Mouse (Mus musculus): ENCODE measurements around the gene Tmem132a.
A peak's percentile ranks its signal among the peaks of the same experiment; 100 is the strongest.

Gene Tmem132a

DNA sequence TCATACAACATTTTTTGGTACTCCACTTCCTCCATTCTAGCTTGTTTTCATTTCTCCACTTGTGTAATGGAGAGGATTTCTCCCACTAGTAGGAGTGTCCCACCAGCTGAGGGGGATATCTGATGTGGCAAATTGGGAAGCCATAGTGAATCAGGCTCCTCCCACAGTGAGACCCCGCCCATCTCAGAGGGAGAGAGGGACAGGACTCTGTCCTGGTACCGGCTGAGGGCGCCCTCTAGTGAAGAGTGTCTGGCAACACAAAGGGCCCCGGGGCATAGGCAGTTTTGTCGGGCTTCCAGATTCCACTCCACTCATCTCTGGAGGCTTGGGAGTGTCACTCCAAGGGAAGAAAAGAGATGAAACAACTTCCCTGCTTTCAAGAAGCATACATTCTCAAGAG lies 38.3 kb downstream of the Tmem132a start:
- peak; percentile 50 to 81 for DNase-seq

DNA sequence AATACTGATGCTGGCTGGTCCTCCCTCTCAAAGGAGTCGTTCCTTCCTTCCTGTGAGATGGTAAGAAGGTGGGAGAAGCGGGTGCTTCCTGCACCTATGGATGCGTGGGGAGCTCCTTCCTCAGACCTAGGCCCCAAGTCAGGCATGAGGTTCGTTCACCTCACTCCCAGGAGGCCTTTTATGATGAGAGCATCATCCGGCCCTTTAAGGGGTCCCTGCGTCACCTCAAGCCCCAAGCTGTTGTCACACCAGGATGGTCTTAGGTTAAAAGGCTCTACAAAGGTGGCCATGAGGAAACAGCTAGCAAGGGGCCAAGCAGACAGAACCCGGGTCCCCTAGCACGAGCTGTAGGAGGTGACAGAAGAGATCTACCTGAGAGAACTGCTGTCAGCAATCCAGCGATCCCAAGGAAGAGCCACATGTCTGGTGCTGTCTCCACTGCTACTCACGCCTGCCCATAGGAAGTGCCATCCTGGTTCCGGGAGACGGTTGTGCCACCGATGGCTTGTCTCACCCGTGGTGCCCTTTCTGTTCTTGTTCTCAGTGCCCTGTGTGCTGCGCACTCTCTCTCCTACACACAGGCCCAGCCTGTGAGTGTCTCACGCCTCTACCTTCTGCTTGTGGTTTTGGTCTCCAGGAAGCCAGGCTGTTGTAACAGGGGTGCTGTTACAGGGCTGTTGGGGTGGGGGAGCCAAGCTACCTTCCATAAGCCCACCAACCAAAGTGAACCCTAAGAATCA lies 40.1 kb downstream of the Tmem132a start, which contains the start of gene Cd6:
TSS of gene Cd6 (minus strand) at position 623 of the 740 bp plus-strand sequence.
- no peak for DNase-seq

DNA sequence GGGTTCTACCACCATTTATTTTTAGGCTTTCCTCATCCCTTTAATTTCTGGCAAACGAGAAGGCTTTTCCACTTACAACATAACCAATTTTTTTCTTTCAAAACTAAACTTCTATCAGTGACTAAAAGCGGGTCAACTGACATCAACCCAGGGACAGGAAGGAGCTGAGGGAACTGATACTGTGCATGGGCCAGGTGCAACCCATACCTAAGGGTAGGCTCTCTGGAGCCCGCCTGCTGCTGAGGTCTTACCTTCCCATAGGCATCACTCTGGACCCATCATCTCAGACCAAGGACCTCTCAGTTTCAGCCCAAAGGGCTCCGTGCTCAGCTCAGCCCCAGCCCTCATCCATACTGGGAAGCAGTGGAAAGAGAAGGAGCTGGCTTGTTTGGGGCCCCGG lies 41.4 kb downstream of the Tmem132a start:
- DNase-seq: no peak

DNA sequence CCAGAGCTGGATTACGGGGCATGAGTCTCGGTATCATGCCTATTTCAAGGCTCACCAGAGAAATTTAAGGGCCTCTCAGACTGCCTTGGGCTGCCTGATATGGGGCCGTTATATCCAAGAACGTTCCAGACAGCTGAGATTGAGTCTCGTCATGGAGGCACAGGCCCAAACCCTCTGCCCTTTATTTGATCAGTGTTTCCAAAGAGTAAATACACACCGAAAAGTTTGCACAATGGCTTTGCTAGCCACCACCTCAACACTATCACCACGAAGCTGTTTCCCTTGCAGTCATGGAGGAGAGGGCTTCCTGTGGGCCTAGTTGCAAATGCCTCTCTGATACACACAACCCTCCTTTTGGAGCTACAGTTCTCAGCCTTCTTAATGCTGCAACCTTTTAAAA lies 45.7 kb downstream of the Tmem132a start:
- DNase-seq: no peak

DNA sequence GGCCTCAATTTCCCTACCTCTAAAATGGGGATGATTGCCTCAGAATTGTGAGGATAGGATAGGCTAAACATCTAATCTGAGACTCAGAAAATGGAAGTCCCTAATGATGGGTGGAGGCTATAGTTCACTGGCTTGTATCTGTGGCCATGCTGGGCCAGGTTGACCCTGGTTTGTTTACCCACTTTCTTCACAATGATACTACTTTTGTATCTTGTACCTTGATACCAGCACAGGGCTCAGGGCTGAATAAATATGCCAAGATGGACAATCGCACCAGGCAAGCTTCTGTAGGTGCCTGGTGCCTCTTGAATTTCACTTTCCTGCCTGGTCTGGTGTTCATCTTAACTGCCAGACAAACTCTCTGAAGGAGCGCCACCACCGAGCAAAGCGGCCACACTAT lies 47.2 kb downstream of the Tmem132a start:
- no peak for DNase-seq

DNA sequence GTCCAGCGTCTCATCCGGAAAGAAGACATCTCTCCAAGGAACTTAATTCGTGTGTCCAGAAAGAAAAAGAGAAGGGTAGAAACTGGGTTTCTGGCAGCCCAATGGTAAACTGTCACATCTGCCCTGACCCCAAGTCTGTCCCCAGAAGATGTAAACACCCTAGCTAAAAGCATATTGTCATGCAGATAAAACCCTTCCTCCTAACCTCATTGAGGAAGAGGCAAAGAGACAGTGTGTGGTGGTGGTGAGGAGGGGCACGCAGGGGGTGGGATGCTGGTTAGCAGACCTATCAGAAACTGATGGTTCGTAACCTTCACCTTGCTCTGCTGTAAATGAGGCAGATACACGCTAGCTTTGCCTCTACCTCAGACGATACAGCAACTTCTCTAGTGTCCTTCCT lies 48.4 kb downstream of the Tmem132a start:
- no peak for DNase-seq

DNA sequence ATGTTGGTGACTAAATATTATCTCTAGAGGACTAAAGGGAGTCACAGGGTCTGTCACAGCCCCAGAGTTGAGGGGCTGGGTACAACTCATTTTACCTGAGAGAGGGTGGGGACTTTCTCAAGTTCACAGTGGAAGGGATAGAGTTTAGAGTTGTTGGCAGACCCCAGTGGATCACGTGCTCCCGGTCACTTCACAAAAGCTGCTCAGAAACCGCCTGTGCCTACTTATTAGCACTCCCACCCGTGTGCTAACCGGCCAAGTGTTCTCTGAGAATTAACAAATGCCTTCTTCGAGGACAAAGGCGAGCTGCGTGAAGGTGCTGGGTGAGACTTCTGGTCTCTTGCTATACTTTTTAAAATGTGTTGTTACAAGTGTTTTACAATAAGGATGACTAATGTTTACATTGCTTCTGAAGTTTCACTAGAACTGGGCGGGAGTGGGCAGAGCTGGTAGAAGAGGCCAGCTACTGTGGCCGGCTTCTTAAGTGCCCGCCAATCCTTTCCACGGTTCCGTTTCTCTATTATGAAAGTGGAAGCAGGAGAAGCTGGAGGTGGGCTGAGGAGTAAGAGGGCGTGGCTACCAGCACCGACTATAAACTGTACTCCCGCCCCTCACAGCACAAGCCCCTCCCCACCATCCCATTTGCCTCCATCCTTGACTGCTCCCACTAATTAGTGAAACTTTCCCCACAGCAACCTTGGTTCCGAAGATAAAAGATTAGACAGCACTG lies 51.4 kb downstream of the Tmem132a start:
- peak; percentile 29 to 39 for DNase-seq

DNA sequence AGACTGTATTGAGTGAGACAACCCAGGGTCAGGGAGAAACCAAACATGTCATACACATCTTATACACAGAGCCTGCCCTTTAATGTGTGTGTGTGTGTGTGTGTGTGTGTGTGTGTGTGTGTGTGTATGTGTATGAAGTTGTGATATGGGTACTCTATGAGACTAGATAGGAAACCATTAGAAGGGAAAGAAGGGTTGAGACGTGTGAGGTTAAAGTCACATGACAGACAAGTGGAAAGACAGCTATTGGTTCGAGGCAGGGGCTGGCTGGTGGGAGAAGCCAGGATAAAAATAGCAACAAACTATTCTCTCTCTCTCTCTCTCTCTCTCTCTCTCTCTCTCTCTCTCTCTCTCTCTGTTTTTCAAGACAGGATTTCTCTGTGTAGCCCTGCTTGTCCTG lies 53.3 kb downstream of the Tmem132a start:
- no peak for DNase-seq

DNA sequence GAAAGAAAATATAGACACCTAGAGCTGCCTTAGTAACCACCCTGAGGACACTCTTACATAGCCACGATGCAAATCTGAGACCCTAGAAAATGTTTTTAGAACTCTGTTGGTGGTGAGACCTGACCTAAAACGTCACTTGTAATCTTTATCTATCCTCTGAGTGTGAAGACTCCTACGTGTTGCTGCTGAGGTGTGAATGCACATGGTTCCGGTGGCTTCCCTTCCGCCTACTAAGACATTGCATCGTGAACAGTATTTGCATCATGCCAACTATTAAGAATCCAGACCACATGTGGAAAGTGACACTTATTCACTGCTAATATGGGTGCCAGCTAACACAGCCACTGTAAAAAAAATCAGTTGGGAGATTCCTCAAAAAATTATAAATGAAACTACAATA lies 53.9 kb downstream of the Tmem132a start:
- DNase-seq: no peak

DNA sequence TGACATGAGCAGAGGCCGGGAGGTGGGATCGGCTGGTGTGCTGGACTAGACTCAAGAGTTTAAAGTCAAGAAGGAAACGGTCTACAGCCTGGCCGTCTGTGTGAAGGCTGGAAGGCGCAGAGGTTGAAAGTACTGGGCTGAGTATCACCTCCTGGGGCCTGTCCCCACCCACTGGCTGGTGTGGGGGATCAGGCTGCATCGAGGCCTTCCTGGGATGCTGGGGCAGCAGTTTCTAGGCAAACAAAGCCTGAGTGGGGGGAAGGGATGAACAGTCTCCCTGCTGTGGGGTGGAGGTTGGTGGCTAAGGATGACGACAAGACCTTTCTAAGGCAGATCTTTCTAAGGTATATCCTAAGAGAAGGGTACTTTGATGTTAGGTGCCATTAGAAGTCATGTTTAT lies 55.8 kb downstream of the Tmem132a start:
- no peak for DNase-seq

DNA sequence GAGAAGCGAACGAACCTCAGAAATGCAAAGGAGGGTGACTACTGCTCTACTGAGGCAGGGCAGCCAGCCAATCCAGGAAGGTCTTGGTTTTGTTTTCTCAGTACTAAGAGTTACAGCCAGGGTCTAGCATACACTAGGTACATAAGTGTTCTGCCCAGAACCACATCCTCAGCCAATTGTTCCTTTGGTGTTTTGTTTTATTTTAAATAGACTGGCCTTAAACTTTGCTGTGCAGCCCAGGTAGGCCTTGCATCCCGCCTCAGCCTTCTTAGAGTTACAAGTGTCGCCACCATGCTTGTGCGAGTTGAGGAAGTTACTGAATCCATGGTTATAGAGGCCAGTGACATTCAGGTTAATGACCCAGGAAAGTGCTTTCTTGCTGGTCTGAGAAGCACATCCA lies 56.7 kb downstream of the Tmem132a start:
- DNase-seq: no peak

DNA sequence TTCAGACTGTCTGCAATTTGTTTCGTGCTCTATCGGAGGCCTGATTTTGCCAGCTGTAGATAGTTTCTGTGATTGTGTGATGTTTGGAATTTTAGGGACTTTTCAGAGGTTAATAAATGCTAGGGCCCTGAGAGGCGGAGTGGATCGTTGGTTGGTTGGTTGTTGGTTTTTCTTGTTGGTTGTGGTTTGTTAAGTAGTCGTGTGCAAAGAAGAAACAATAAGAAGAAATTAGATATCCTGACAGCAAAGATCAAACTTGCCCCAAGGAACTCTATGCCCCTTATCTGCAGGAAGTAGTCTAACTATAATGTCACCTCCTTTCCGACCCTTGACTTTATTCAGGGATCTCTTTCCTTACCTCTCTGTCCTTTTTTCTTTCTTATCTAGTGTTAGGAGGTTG lies 58.3 kb downstream of the Tmem132a start:
- no peak for DNase-seq

DNA sequence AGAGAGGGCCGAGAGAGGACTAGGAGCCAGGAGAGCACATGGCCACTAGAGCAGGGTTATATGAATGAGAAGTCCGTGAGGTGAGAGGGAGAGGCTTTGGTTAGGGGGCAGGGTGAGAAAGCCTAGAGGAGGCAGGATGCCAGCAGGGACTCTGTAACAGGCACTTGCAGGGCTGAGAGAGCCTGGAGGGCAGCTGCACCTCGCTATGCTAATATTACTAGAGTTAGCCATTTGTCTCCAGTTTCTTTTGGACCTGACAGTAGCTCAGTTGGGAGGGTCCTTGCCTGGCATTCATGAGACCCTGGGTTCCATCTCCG lies 59.6 kb downstream of the Tmem132a start:
- DNase-seq: no peak

DNA sequence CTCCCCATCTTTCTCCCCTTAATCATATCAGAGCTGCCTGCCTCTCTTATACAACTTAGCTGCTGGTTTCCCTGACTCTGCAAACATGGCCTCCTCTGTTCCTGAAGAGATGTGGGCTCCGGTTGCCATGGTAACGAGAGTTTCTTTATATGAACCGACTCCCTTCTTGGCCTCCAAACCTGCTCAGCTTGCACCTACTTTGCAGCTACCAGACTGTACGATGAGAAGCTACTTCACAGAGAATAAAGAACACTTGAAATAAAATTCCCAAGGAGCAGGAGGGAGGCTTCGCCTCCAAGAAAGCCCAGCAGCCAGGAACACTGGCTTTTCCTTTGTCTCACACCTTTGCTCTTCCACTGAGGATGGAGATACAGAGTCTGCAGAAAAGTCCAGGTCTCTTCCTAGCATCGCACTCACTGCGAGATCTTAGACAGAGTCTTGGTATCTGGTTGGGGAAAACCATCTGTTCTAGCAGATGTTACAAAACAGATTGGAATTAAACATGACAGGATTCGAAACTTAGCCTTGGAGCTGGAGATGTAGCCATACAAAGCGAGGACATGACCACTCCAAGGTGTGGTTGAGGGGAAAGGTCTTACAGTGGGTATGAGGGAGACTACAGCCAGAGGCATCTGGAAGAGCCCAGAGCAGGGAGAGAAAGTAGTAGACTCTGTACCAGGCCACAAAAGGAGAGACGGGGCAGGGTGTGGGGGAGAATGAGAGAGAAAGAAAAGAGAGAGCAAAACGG lies 60.1 kb downstream of the Tmem132a start:
- DNase-seq: no peak

DNA sequence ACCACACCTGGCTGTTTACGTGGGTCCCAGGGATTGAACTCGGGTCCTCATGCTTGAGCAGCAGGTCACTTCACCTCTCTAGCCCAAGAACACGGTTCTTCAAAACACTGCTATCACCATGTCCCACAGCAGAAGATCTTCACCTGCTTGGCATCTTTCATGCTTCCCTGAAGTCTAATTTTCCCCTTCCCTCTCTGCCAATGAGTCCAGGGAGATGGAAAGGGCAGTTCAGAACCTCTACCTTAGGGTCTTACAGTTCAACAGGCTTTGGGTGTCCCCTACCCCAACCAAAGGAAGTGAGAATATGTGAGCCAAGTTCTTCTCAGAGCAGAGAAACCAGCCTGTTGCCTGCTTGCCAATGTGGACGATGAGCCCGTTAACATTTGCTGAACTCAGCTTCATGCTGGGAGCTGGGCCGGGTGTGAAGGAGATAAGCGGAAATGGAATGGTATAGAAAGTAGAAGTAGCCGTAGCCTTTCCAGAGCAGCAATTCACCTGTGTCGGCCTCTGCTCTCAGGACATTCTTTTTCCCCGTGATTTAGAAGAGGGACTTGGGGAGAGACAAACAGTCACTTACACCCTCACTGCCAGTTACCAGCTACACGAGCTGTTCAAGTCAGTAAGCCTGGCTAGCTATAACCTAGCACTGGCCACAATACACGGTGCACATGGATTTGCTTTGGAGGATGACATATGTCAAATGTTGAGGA lies 61.1 kb downstream of the Tmem132a start:
- no peak for DNase-seq

All from kidney, postnatal 36 days (tissue).